Mouse (Mus musculus): ENCODE measurements around the gene Wnt16. TPM values are rescaled to one million over a fixed set of nuclear protein-coding genes. Genes with fewer than 3 reads are reported as not detected.

Wnt16 gene
- polyA plus RNA-seq, 2 experiments from 2014 or later = 0.49 TPM; not detected in 1

DNA sequence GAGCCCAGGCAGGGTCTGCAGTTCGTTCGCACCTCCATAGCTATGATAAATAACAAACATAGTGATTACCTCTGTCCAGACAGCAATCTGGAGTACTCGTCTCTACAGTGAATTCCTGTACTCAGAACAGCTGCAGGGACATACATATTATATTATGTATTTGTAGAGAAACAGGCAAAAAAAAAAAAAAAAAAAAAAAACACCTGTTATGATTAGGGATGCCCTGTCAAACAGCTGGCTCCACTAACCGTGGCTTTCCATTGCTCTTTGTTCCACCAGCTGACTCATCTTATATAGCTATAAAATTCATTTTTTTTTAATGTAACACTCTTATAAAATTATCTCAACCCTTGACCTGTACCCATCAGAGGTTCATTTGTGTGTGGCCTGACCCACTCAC lies 38.3 kb downstream of the Wnt16 start:
- ATAC-seq = no peak

DNA sequence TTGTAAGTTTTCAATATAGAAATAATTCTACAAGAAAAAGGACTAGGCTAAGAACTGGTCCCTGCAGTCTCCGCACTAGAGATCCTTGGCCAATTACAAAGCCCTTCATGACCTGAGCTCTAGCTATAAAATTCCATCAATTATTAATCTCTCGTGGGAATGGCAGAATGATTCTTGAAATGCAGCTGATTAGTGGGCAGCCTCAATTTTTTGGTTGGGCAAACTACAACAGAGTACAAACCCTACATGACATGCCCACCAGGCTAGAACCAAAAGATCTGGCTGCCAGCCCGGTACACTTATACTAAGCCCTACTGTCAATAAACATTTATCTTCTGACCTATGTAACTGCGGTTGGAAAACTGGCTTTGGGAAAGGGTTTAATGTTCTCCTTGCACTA lies 39.1 kb downstream of the Wnt16 start:
- no peak for ATAC-seq

DNA sequence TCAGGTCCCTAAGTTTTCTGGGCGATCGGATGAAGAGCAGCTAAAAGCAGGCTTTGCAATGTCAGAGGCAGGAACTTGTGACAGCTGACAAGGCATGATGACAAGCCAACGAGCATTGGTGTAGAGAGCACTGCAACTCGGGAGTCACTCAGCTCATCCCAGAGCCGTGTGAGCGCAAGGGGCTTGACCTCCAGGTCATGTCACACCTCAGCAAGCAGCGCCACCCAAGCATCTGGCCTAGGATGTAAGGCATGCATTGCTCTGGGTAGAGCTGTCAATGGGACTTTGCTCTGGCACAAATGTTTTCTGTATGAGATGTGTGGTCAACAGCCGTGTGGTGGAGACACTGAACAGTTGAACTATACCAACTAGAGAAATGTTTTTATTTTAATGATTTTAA lies 39.9 kb downstream of the Wnt16 start:
- no peak for ATAC-seq

DNA sequence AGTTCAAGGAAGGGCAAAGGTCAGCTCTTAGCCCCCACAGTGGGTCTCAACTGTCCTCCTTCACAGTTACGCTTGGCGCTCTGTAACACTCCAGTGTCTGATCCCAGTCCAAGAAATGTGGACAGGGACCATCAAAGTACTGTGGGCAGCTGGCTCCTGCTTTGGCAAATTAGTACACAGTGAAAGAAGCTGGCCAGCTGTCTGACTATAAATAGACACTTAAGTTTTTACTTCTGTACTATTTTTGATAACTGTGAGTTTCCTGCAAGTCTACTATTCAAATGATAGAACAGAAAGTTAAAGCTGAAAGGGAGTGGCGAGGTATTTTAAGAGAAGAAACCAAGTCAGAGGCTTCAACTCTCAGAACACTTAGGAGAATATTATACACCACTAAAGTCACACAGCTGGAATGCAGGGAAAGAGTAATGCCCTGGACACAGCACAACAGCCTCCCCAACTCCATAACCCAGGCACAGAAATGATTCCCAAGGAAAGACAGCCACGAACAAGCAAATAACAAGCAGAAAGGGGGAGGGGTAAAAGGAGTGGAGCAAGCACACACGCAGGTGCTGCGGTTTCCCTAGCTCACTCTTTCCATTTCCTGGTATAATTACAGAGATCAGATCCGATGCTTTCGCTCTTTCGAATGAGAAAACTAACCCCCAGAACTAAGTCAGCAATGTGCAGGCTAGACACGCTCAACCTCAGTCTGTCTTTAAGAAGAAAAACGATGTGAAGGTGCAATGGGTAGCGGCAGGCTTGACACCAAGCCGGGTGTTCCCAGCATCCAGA lies 42.3 kb downstream of the Wnt16 start:
- ATAC-seq = peak; percentile 77

DNA sequence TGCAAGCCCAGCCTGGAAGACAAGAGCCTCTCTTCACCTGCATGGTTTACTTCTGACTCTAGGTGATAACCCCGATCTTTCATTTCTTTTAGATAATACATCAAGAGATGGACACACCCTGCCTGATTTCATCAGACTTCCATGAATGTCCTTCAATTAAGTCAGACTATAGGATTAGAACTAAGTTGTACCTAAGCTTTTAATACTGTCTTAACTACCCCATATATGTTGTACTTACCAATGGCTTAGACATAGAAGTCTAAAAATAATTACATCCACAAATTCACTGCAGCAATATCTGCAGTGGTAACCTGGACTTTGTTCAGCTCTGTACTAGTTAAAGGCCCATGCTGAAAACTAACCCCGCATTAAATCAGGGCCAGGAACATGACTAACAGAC lies 44.5 kb downstream of the Wnt16 start:
- no peak for ATAC-seq

DNA sequence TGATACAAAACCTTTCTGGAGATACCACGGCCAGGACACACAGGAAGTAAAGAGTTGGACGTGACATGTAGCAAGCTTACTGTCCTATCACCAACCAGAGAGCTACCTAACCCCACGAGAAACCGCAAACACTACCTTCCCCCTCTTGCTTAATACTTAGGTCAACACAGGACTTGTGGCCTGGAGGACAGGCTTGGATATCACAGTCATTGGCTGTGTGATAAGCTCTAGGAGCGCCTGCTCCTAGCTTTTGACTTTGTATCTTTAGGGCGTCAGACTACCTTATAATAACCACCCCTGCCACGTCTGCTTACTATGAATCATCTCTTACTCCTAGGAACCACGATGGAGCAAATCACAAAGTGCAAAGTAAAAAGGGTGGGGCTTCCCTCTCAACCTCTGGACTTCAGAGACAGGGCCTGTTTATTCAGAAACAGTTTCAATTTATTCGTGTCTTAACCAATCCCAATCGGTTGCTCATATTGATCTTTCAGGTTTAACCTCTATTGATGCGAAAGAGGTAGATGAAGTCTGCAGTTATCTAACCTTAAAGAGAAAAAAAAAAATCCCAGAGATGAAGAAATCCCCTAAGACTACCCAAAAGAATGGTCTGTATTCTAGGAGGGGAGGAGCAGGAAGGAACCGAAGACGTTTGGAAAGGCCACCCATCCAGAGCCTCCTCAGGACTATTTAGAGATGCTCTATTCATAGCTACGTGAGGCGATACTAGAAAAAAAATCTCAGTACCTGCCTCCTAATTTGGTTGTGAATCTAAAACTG lies 51.9 kb downstream of the Wnt16 start:
- no peak for ATAC-seq

DNA sequence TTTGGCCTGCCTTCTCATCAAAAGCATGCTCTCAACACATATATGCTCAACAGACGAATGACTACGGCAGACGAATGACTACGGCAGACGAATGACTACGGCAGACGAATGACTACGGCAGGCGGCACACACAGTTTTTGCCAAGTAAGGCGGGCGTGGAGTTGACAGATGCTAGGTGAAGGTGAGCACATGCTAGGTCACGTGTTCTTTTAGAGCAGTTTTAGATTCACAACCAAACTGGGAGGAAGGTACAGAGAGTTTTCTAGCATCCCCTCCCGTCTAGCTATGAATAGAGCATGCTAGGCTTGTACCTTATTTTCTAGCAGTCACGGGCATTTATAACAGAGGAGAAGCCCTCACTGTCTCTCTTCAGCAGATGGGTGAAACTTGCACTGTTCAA lies 52.8 kb downstream of the Wnt16 start:
- no peak for ATAC-seq

DNA sequence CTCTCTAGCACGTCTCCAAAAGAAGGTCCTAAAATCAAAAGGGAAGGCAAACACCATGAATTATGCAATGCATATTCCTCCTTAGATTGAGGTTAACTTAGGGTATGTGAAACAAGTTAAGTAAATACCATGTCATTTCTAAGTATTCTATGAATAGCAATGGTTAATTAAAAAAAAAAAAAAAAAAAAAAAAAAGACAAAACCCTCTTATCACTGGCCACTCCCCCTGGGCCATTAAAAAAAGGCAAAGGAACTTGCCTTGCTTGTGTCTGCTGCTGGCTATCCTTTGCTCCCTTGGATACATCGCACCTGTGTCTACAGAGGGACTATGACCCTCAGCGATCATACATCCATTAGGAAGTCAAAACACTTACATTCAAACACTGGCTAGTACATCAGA lies 55.3 kb downstream of the Wnt16 start:
- no peak for ATAC-seq

DNA sequence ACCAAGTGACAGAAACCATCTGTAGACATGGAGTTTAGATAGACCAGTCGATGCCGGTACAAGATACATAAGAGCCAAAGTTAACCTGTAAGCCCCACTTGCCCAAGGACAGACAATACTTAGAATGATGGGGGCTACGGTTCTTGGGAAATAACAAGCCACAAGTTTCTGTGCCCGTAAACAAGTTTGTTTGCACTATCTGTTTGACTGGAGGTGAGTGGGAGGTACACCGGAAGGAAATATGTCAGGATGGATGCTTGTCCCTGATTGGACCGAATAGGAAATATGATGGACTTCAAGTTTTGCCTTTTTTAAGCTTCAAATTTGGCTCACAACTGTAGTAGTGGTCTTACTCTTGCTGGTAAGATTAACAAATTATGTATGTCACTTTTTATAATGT lies 55.7 kb downstream of the Wnt16 start:
- peak; percentile 37 for ATAC-seq

DNA sequence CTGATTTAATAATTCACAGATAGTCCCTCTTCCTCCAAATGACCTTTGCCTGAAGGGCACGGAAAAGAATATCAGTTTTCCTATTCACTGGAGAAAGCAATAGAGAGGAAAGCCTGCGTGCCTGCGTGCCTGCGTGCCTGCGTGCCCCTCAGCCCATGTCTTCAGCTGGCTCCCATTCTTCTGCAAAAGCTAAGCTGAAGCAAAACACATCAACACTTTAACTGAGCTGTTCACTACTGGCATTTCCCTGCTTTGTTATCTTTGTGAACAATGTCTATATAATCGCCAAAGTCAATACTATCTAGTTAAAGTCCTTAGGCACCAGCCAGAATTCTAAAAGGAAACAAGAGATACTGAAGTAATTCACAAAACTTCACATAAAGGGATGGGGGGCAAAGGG lies 56.4 kb downstream of the Wnt16 start:
- no peak for ATAC-seq

DNA sequence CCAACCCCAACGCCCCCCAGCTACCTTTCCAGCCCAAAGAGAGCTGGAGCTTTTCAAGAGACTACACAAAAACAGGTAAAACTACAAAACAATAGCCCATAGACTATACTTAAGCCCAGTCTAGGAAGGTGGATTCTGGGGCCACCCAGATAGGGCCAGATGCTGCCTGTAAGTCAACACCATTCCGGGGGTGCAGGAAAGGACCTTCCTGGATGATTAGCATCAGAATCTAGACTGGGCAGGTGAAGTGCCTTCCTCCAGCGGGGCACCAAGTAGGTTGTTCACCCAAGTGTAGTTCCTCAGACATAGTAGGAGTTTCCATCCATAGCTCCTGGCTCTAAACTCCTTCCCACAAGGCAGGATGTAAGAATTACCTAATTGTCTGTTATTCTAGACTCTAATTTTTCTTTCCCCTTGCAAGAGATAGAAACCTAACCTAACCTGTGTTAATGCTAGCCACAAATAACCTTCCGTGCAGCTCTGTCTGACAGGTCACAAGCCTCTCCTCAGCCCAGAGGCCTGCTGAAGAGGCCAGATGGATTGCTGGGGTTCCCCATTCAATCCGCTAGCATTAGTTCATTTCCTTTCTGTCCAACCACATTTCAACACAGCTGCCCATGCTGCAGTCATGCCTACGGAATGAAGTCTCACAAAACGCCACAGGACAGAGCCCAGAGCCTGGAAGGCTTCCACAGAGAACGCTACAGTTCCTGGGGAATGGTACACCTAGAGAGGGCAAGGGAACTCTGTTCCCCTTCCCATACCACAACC lies 59.3 kb downstream of the Wnt16 start:
- no peak for ATAC-seq

Other genes starting within 250 kb of the Wnt16 start
- gene Fam3c, start 68.0 kb downstream of the Wnt16 start, polyA plus RNA-seq (2017; shearing (Covaris generic)) = 100 to 1,000 TPM; 109 to 114 TPM